Mouse (Mus musculus): ENCODE measurements around the gene Cbx1.

GRCm38 (mm10) chr11:96816979-96817378, 28.1 kb downstream of the Cbx1 start:
- TF ChIP-seq EP300 (IDR thresholded peaks at IDR 0.05; ENCODE audit: insufficient read depth, low read depth, low read length) (no peak), POLR2A (IDR thresholded peaks at IDR 0.05; ENCODE audit: insufficient read depth, low read depth, low read length) (no peak), CTCF (IDR thresholded peaks at IDR 0.05) (no peak)
